Mouse (Mus musculus): Measurements from ENCODE around the gene 1700015F17Rik.

The 1700015F17Rik gene

GRCm38 (mm10) chr5:5423723-5424171 lies 55.2 kb downstream of the 1700015F17Rik start:
- no peak for DNase-seq (ENCODE audit: low read depth, low spot score)

GRCm38 (mm10) chr5:5423081-5423480 lies 55.9 kb downstream of the 1700015F17Rik start:
- no peak for DNase-seq (ENCODE audit: low read depth, low spot score)

GRCm38 (mm10) chr5:5421439-5421838 lies 57.5 kb downstream of the 1700015F17Rik start:
- DNase-seq (ENCODE audit: low read depth, low spot score), result no peak

- no peak for DNase-seq (ENCODE audit: low read depth, low spot score)
These were observed 58.9 kb downstream of the 1700015F17Rik start, which contains the start of gene Cdk14 for GRCm38 (mm10) chr5:5419992-5420455. Gene Cdk14 (minus strand): TSS chr5:5420312.

- no peak for DNase-seq (ENCODE audit: low read depth, low spot score)
These were observed 59.7 kb downstream of the 1700015F17Rik start for GRCm38 (mm10) chr5:5419253-5419652.

GRCm38 (mm10) chr5:5414835-5415234 lies 64.1 kb downstream of the 1700015F17Rik start:
- DNase-seq (ENCODE audit: low read depth, low spot score), result no peak

- no peak for DNase-seq (ENCODE audit: low read depth, low spot score)
These were observed 67.1 kb downstream of the 1700015F17Rik start for GRCm38 (mm10) chr5:5411886-5412285.

GRCm38 (mm10) chr5:5401986-5402385 lies 77.0 kb downstream of the 1700015F17Rik start:
- no peak for DNase-seq (ENCODE audit: low read depth, low spot score)

- DNase-seq (ENCODE audit: low read depth, low spot score), result no peak
These were observed 86.2 kb downstream of the 1700015F17Rik start for GRCm38 (mm10) chr5:5392786-5393185.
